32 mouse cellular contexts compared by ENCODE assay signal in the genomic region with DNA sequence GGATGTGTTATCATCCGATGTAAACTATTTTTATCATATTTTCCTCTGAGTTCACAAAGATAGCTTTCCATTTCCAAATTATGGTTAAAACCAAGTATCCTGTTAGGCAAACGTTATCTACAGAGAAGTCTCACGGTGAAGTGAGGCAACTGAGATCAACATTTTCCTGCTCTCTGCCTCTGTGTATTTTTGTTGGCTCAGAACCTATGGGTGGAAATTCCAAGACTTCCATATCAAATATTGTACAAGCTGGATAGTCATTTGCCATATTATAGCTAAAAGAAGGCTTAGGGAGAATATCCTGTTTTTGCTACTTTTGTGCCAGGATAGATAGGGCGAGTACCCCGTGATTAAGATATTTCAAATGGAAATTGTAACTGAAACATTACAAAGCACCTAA. TPM values are rescaled to one million over a fixed set of nuclear protein-coding genes. Genes with fewer than 3 reads are reported as not detected.
A peak's percentile ranks its signal among the peaks of the same experiment; 100 is the strongest.
DNase-seq lines count a peak whose midpoint lies in the region; ATAC-seq and TF ChIP-seq lines count a peak whose summit lies in the region.
"Had no signal": no experiment of that assay in that cellular context is flagged by ENCODE, and none has a peak within 500 bp of the region (broad histone marks: within the 10 kb centered on the region; RNA-seq: fewer than 3 reads in every experiment).

No protein-coding gene starts in this region.

- peak; percentile 35 to 56 for DNase-seq in heart, adult 18-20 months
- DNase-seq in heart, postnatal 36 days, result no peak
- DNase-seq in midbrain, embryonic 11.5 days (ENCODE audit: low spot score, missing footprints), result peak; percentile 26
- DNase-seq in midbrain, postnatal 0 days (ENCODE audit: low spot score), result no peak
- no peak for DNase-seq in gastrocnemius, postnatal 4 days (ENCODE audit: low spot score in 2 of 2)
- DNase-seq in left cerebral cortex, postnatal 14 days (ENCODE audit: low spot score in 2 of 2), result no peak
- DNase-seq: adrenal gland, adult 8-10 months; cerebellum, adult 2 months; cerebellum, postnatal 14 days; gastrocnemius, postnatal 25 days; kidney, adult 18-20 months; kidney, postnatal 4 days; layer of hippocampus, postnatal 36 days; lung, embryonic 14.5 days; lung, postnatal 14 days; right cerebral cortex, postnatal 4 days; thymus, adult 2 months; thymus, postnatal 36 days had no signal

- WGBS in midbrain, embryonic 11.5 days, result 89% methylated on average over 5 of the region's 5 CpGs
- 88% methylated on average over 5 of the region's 5 CpGs for WGBS in midbrain, postnatal 0 days
- WGBS in heart, embryonic 13.5 days, result 37% methylated on average over 5 of the region's 5 CpGs

- no peaks in the 10 kb centered on the region for H3K4me1 ChIP-seq in midbrain, embryonic 11.5 days (ENCODE audit: control insufficient read depth, insufficient read depth, low read length)
- no peaks in the 10 kb centered on the region for H3K4me1 ChIP-seq in midbrain, postnatal 0 days (ENCODE audit: insufficient read depth, low read length)
- H3K4me1 ChIP-seq in heart, embryonic 13.5 days, result peaks cover 47% of the 10 kb centered on the region
- H3K4me1 ChIP-seq: hindbrain, embryonic 10.5 days; limb, embryonic 10.5 days; limb, embryonic 15.5 days; midbrain, embryonic 10.5 days; neural tube, embryonic 12.5 days had no signal

- H3K4me2 ChIP-seq in midbrain, embryonic 11.5 days, result no peak overlapping the region
- no peak overlapping the region for H3K4me2 ChIP-seq in midbrain, postnatal 0 days (ENCODE audit: low read depth, low read length, poor library complexity, severe bottlenecking)
- H3K4me2 ChIP-seq in heart, embryonic 13.5 days, result peak overlapping the region; percentile 11
- H3K4me2 ChIP-seq: limb, embryonic 15.5 days; liver, embryonic 15.5 days; lung, embryonic 14.5 days; neural tube, embryonic 12.5 days had no signal

- H3K9me3 ChIP-seq in midbrain, embryonic 11.5 days (ENCODE audit: control insufficient read depth, low read length), result no peaks in the 10 kb centered on the region
- H3K9me3 ChIP-seq in midbrain, postnatal 0 days (ENCODE audit: low read length), result no peaks in the 10 kb centered on the region
- no peaks in the 10 kb centered on the region for H3K9me3 ChIP-seq in heart, embryonic 13.5 days
- H3K9me3 ChIP-seq: hindbrain, embryonic 10.5 days; limb, embryonic 10.5 days; limb, embryonic 15.5 days; liver, embryonic 15.5 days; midbrain, embryonic 10.5 days; neural tube, embryonic 12.5 days had no signal

- ATAC-seq in midbrain, embryonic 11.5 days (ENCODE audit: low FRiP score), result no peak
- ATAC-seq in midbrain, postnatal 0 days (ENCODE audit: low FRiP score), result no peak
- no peak for ATAC-seq in heart, embryonic 13.5 days (ENCODE audit: extremely low read depth, insufficient number of reproducible peaks, low FRiP score, low TSS enrichment)
- peak; percentile 23; the same call in 1 of the 2 replicates for ATAC-seq in megakaryocyte progenitor cell, adult 5-6 weeks (replicated peaks; ENCODE audit: poor library complexity)
- ATAC-seq: activated CD4-positive, CD25-positive, alpha-beta regulatory T cell, adult 4 months; CD4-positive, CD25-positive, alpha-beta regulatory T cell, adult 4 months; forebrain, embryonic 14.5 days; hindbrain, embryonic 16.5 days; midbrain, embryonic 16.5 days had no signal

- TF ChIP-seq CTCF in midbrain, postnatal 0 days (IDR thresholded peaks at IDR 0.05), result no peak

- H3K9ac ChIP-seq in midbrain, embryonic 11.5 days (ENCODE audit: low read length), result no peak overlapping the region
- H3K9ac ChIP-seq in midbrain, postnatal 0 days (replicated peaks; ENCODE audit: low read length, poor library complexity, severe bottlenecking), result no peak overlapping the region
- no peak overlapping the region for H3K9ac ChIP-seq in heart, embryonic 13.5 days
- H3K9ac ChIP-seq: limb, embryonic 15.5 days; liver, embryonic 15.5 days; lung, embryonic 14.5 days; neural tube, embryonic 12.5 days had no signal

- H3K27me3 ChIP-seq in midbrain, embryonic 11.5 days (ENCODE audit: control insufficient read depth, insufficient read depth, low read length), result no peaks in the 10 kb centered on the region
- H3K27me3 ChIP-seq in midbrain, postnatal 0 days (ENCODE audit: insufficient read depth, low read length), result no peaks in the 10 kb centered on the region
- no peaks in the 10 kb centered on the region for H3K27me3 ChIP-seq in heart, embryonic 13.5 days (replicated peaks)
- H3K27me3 ChIP-seq: limb, embryonic 15.5 days; liver, embryonic 15.5 days; neural tube, embryonic 12.5 days had no signal

- intact Hi-C loops in heart, postnatal 36 days (cut with DNase I), result loop anchor here (5.0 kb wide), 1 partner anchor 54 kb away; no protein-coding TSS in a partner anchor
- intact Hi-C loops in left cerebral cortex, postnatal 14 days (cut with DNase I), result no loop called here

- H3K4me3 ChIP-seq in midbrain, embryonic 11.5 days (ENCODE audit: low read depth, low read length), result no peak overlapping the region
- no peak overlapping the region for H3K4me3 ChIP-seq in midbrain, postnatal 0 days (ENCODE audit: low read depth, low read length)
- no peak overlapping the region for H3K4me3 ChIP-seq in heart, embryonic 13.5 days
- H3K4me3 ChIP-seq: hindbrain, embryonic 10.5 days; limb, embryonic 10.5 days; limb, embryonic 15.5 days; liver, embryonic 15.5 days; midbrain, embryonic 10.5 days; myocyte; neural tube, embryonic 12.5 days had no signal

- no peaks in the 10 kb centered on the region for H3K36me3 ChIP-seq in midbrain, embryonic 11.5 days (ENCODE audit: control insufficient read depth, insufficient read depth, low read length)
- H3K36me3 ChIP-seq in midbrain, postnatal 0 days (ENCODE audit: insufficient read depth, low read length), result no peaks in the 10 kb centered on the region
- H3K36me3 ChIP-seq in heart, embryonic 13.5 days, result no peaks in the 10 kb centered on the region
- H3K36me3 ChIP-seq: hindbrain, embryonic 10.5 days; limb, embryonic 10.5 days; limb, embryonic 15.5 days; liver, embryonic 15.5 days; midbrain, embryonic 10.5 days; neural tube, embryonic 12.5 days had no signal

- no peak overlapping the region for H3K27ac ChIP-seq in midbrain, embryonic 11.5 days (ENCODE audit: low read depth, low read length)
- no peak overlapping the region for H3K27ac ChIP-seq in midbrain, postnatal 0 days (ENCODE audit: low read depth, low read length)
- peak overlapping the region; percentile 70 for H3K27ac ChIP-seq in heart, embryonic 13.5 days (replicated peaks)
- H3K27ac ChIP-seq: hindbrain, embryonic 10.5 days; limb, embryonic 10.5 days; limb, embryonic 15.5 days; liver, embryonic 15.5 days; midbrain, embryonic 10.5 days; neural tube, embryonic 12.5 days had no signal

RNA-seq across cellular contexts. Expression of a gene that starts 8.6 kb away (rescaled TPM):
- total RNA-seq in heart, adult 18-20 months (2021), result 10 to 100 TPM; 16.7 to 23.8 TPM
- total RNA-seq in heart, postnatal 36 days (2021), result 10 to 100 TPM; 15.0 to 15.6 TPM
- polyA plus RNA-seq in midbrain, embryonic 11.5 days (2014; fragmentation: Nextera tagmentation; extraction: Ambion mirVana), result 54.2 and 62.9 TPM in 2 replicates
- total RNA-seq in midbrain, postnatal 0 days (2014; rRNA removed), result 36.2 and 46.4 TPM in 2 replicates
- 34.4 and 37.5 TPM in 2 replicates for polyA plus RNA-seq in midbrain, postnatal 0 days (2015; fragmentation: Nextera tagmentation; extraction: Ambion mirVana)
- polyA plus RNA-seq in heart, embryonic 13.5 days (2015; fragmentation: Nextera tagmentation; extraction: Ambion mirVana), result 56.4 and 67.5 TPM in 2 replicates
- 28.2 and 42.0 TPM in 2 replicates for total RNA-seq in megakaryocyte progenitor cell, adult 5-6 weeks (2015)
- total RNA-seq in megakaryocyte progenitor cell, adult 5-6 weeks (2017), result 22.9 and 32.7 TPM in 2 replicates
- 10 to 100 TPM; 20.4 to 21.9 TPM for total RNA-seq in gastrocnemius, postnatal 4 days (2021)
- 10 to 100 TPM; 34.6 to 35.2 TPM for total RNA-seq in left cerebral cortex, postnatal 14 days (2021)

Comparison
In these comparisons a context has a peak if more than half of its experiments do, and no peak if none do; other contexts are left out.
1. DNase-seq: peak in heart, adult 18-20 months (2 of 2) and midbrain, embryonic 11.5 days (single experiment); none in heart, postnatal 36 days (0 of 2), midbrain, postnatal 0 days (single experiment), gastrocnemius, postnatal 4 days (0 of 2) and left cerebral cortex, postnatal 14 days (0 of 2).